Mouse (Mus musculus): Measurements from ENCODE around the gene Fat4. TPM values are rescaled to one million over a fixed set of nuclear protein-coding genes. Genes with fewer than 3 reads are reported as not detected.
A peak's percentile ranks its signal among the peaks of the same experiment; 100 is the strongest.

Gene Fat4
- polyA plus RNA-seq, 1 experiment from 2014 or later, result 3.3 TPM

- H3K4me1 ChIP-seq (ENCODE audit: insufficient read depth, low read depth, low read length), result no peaks in the 10 kb centered on the region
- no peak overlapping the region for H3K27ac ChIP-seq (ENCODE audit: low read length)
- H3K27me3 ChIP-seq (replicated peaks; ENCODE audit: insufficient read depth, low read length), result no peaks in the 10 kb centered on the region
- no peaks in the 10 kb centered on the region for H3K36me3 ChIP-seq (ENCODE audit: insufficient read depth, low read length)
- DNase-seq (ENCODE audit: low spot score) (no peak), ATAC-seq (no peak)
- H3K9ac ChIP-seq (replicated peaks; ENCODE audit: low read depth), result no peak overlapping the region
- H3K9me3 ChIP-seq (ENCODE audit: low read length), result no peaks in the 10 kb centered on the region
- H3K4me2 ChIP-seq (replicated peaks; ENCODE audit: low read depth, low read length), result no peak overlapping the region
- TF ChIP-seq CTCF (IDR thresholded peaks at IDR 0.05) (no peak), EP300 (IDR thresholded peaks at IDR 0.05) (no peak)
- H3K4me3 ChIP-seq (ENCODE audit: low read depth, low read length), result no peak overlapping the region
Observed at GRCm38 (mm10) chr3:38986379-38986778, 99.6 kb downstream of the Fat4 start.

- no peak for ATAC-seq
- no peaks in the 10 kb centered on the region for H3K36me3 ChIP-seq (ENCODE audit: insufficient read depth, low read length)
Observed at GRCm38 (mm10) chr3:38989181-38989580, 102.4 kb downstream of the Fat4 start.

GRCm38 (mm10) chr3:39000011-39000410 lies 113.3 kb downstream of the Fat4 start:
- no peak for DNase-seq (ENCODE audit: low spot score)
- Histone ChIP-seq H3K9me3 (ENCODE audit: low read length) (no peaks in the 10 kb centered on the region), H3K27ac (ENCODE audit: low read length) (no peak overlapping the region), H3K9ac (replicated peaks; ENCODE audit: low read depth) (no peak overlapping the region), H3K36me3 (ENCODE audit: insufficient read depth, low read length) (0 out of 2 replicates have a peak, but pooled peaks cover 6% of the 10 kb centered on the region), H3K4me1 (ENCODE audit: insufficient read depth, low read depth, low read length) (no peaks in the 10 kb centered on the region), H3K4me2 (replicated peaks; ENCODE audit: low read depth, low read length) (no peak overlapping the region), H3K4me3 (ENCODE audit: low read depth, low read length) (no peak overlapping the region), H3K27me3 (replicated peaks; ENCODE audit: insufficient read depth, low read length) (no peaks in the 10 kb centered on the region)
- TF ChIP-seq EP300 (IDR thresholded peaks at IDR 0.05) (no peak), CTCF (IDR thresholded peaks at IDR 0.05) (no peak)
- WGBS, result 54% methylated on average over 3 of the region's 3 CpGs
- no peak for ATAC-seq

More at GRCm38 (mm10) chr3:38989181-38989580, 102.4 kb downstream of the Fat4 start:
- 79% methylated on average over 3 of the region's 3 CpGs for WGBS
- Histone ChIP-seq H3K27me3 (replicated peaks; ENCODE audit: insufficient read depth, low read length) (no peaks in the 10 kb centered on the region), H3K4me1 (ENCODE audit: insufficient read depth, low read depth, low read length) (no peaks in the 10 kb centered on the region), H3K4me3 (ENCODE audit: low read depth, low read length) (no peak overlapping the region), H3K9me3 (ENCODE audit: low read length) (no peaks in the 10 kb centered on the region), H3K27ac (ENCODE audit: low read length) (no peak overlapping the region), H3K9ac (replicated peaks; ENCODE audit: low read depth) (no peak overlapping the region), H3K4me2 (replicated peaks; ENCODE audit: low read depth, low read length) (no peak overlapping the region)
- no peak for DNase-seq (ENCODE audit: low spot score)
- no peak for TF ChIP-seq CTCF (IDR thresholded peaks at IDR 0.05)
- no peak for TF ChIP-seq EP300 (IDR thresholded peaks at IDR 0.05)

DNA sequence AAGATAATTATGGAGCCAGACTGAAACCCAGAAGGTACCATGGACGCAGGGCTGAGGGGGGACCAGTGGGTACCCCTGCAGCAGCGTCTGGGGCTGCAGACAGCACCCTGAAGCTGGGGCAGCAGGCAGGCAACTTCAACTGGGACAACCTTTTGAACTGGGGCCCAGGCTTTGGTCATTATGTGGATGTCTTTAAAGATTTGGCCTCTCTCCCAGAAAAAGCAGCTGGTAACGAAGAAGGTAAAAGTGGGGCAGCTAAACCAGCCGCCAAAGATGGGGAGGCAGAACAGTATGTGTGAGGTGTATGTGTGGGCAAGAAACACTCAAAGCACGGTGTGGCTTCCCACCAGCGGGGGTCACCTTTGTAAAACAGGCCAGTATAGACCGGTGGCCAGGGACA lies 123.8 kb downstream of the Fat4 start:
- no peak for DNase-seq (ENCODE audit: low spot score)
- Histone ChIP-seq H3K27ac (ENCODE audit: low read length) (no peak overlapping the region), H3K27me3 (replicated peaks; ENCODE audit: insufficient read depth, low read length) (no peaks in the 10 kb centered on the region), H3K9ac (replicated peaks; ENCODE audit: low read depth) (no peak overlapping the region), H3K9me3 (ENCODE audit: low read length) (no peaks in the 10 kb centered on the region), H3K36me3 (ENCODE audit: insufficient read depth, low read length) (no peaks in the 10 kb centered on the region), H3K4me3 (ENCODE audit: low read depth, low read length) (no peak overlapping the region), H3K4me1 (ENCODE audit: insufficient read depth, low read depth, low read length) (no peaks in the 10 kb centered on the region), H3K4me2 (replicated peaks; ENCODE audit: low read depth, low read length) (no peak overlapping the region)
- 76% methylated on average over 7 of the region's 7 CpGs for WGBS
- ATAC-seq, result no peak
- TF ChIP-seq EP300 (IDR thresholded peaks at IDR 0.05), result no peak
- TF ChIP-seq CTCF (IDR thresholded peaks at IDR 0.05), result no peak

DNA sequence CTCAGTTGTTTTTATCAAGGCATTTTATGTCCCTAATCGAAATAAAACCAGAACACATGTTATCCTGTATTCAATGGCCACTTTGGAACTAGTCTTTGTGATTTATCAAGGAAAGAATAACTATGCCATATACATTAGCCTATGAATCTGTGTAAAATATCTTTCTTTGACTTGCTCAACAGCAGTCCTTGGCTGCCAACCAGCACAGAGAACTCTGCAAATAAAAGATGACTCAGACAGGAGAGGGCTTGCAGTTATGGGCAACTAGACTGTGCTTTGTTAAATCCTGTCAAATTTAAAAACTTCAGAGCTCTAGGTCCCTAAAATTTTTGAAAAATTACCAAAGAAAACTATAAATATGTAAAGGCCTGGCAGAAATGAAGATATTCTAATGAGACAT lies 130.9 kb downstream of the Fat4 start:
- DNase-seq (ENCODE audit: low spot score) (peak; percentile 68), ATAC-seq (0 out of 2 replicates have a peak, but pooled peaks have one; percentile 44)
- Histone ChIP-seq H3K27ac (ENCODE audit: low read length) (no peak overlapping the region), H3K27me3 (replicated peaks; ENCODE audit: insufficient read depth, low read length) (no peaks in the 10 kb centered on the region), H3K4me3 (ENCODE audit: low read depth, low read length) (no peak overlapping the region), H3K9me3 (ENCODE audit: low read length) (no peaks in the 10 kb centered on the region), H3K4me2 (replicated peaks; ENCODE audit: low read depth, low read length) (no peak overlapping the region), H3K4me1 (ENCODE audit: insufficient read depth, low read depth, low read length) (no peaks in the 10 kb centered on the region), H3K36me3 (ENCODE audit: insufficient read depth, low read length) (no peaks in the 10 kb centered on the region), H3K9ac (replicated peaks; ENCODE audit: low read depth) (no peak overlapping the region)
- WGBS, result 57% methylated on average over 1 of the region's 1 CpGs
- no peak for TF ChIP-seq EP300 (IDR thresholded peaks at IDR 0.05)
- no peak for TF ChIP-seq CTCF (IDR thresholded peaks at IDR 0.05)

GRCm38 (mm10) chr3:39036113-39036512 lies 149.4 kb downstream of the Fat4 start:
- WGBS, result 36% methylated on average over 2 of the region's 2 CpGs
- no peak overlapping the region for H3K4me2 ChIP-seq (replicated peaks; ENCODE audit: low read depth, low read length)
- H3K9ac ChIP-seq (replicated peaks; ENCODE audit: low read depth), result no peak overlapping the region
- DNase-seq (ENCODE audit: low spot score) (no peak), ATAC-seq (no peak)
- no peaks in the 10 kb centered on the region for H3K4me1 ChIP-seq (ENCODE audit: insufficient read depth, low read depth, low read length)
- H3K4me3 ChIP-seq (ENCODE audit: low read depth, low read length), result no peak overlapping the region
- H3K27me3 ChIP-seq (replicated peaks; ENCODE audit: insufficient read depth, low read length), result no peaks in the 10 kb centered on the region
- H3K36me3 ChIP-seq (ENCODE audit: insufficient read depth, low read length), result no peaks in the 10 kb centered on the region
- no peak for TF ChIP-seq CTCF (IDR thresholded peaks at IDR 0.05)
- no peak for TF ChIP-seq EP300 (IDR thresholded peaks at IDR 0.05)
- H3K27ac ChIP-seq (ENCODE audit: low read length), result no peak overlapping the region
- H3K9me3 ChIP-seq (ENCODE audit: low read length), result no peaks in the 10 kb centered on the region

GRCm38 (mm10) chr3:39046425-39046824 lies 159.7 kb downstream of the Fat4 start:
- ATAC-seq, result peak; percentile 30; the same call in 1 of the 2 replicates
- no peak overlapping the region for H3K9ac ChIP-seq (replicated peaks; ENCODE audit: low read depth)
- H3K4me2 ChIP-seq (replicated peaks; ENCODE audit: low read depth, low read length), result no peak overlapping the region
- H3K27me3 ChIP-seq (replicated peaks; ENCODE audit: insufficient read depth, low read length), result no peaks in the 10 kb centered on the region
- H3K4me3 ChIP-seq (ENCODE audit: low read depth, low read length), result no peak overlapping the region
- peak; percentile 29 for DNase-seq (ENCODE audit: low spot score)
- 0 out of 2 replicates have a peak, but pooled peaks have one; percentile 13 for TF ChIP-seq EP300 (IDR thresholded peaks at IDR 0.05)
- TF ChIP-seq CTCF (IDR thresholded peaks at IDR 0.05), result no peak
- H3K9me3 ChIP-seq (ENCODE audit: low read length), result no peaks in the 10 kb centered on the region
- H3K36me3 ChIP-seq (ENCODE audit: insufficient read depth, low read length), result no peaks in the 10 kb centered on the region
- 25% methylated on average over 4 of the region's 4 CpGs for WGBS
- H3K4me1 ChIP-seq (ENCODE audit: insufficient read depth, low read depth, low read length), result no peaks in the 10 kb centered on the region
- no peak overlapping the region for H3K27ac ChIP-seq (ENCODE audit: low read length)
